Mouse (Mus musculus): ENCODE data around the gene Lrrc8d. TPM values are rescaled to one million over a fixed set of nuclear protein-coding genes. Genes with fewer than 3 reads are reported as not detected.

Lrrc8d gene
- polyA plus RNA-seq, 2 experiments = 8.2 to 13.4 TPM

DNA sequence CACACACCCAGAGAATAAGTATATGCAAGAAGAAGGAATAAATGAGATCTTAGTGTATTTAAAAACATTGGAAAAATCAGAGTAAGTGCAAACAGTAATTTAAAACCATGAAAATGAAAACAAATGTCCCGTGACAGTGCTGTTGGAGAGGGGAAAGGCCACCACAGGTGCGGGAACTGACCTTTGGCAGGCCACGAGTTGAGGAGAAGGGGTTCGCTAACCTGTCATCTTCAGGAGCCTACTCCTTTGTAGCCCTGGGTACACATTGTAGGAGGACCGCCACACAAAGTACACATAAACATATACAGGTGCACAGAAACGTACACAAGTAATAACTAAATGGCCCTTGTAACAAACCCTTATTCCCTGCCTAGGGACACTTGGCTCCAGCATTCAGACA, 55.7 kb downstream of the Lrrc8d start:
- no peak for ATAC-seq (ENCODE audit: low FRiP score, low read depth)
- no peak for TF ChIP-seq POLR2A (IDR thresholded peaks at IDR 0.05; ENCODE audit: borderline replicate concordance, extremely low read depth, insufficient read depth, insufficient read length)
- no peak overlapping the region for H3K4me3 ChIP-seq (replicated peaks; ENCODE audit: low read length)
- H3K4me1 ChIP-seq (ENCODE audit: control insufficient read depth, insufficient read depth, low read length) = peaks cover 6% of the 10 kb centered on the region; the same call in 1 of the 2 replicates
- H3K27ac ChIP-seq (replicated peaks; ENCODE audit: low read depth, low read length) = no peak overlapping the region
- no peaks in the 10 kb centered on the region for H3K27me3 ChIP-seq (ENCODE audit: control insufficient read depth, insufficient read depth, low read length)
- no peaks in the 10 kb centered on the region for H3K36me3 ChIP-seq (ENCODE audit: control insufficient read depth, insufficient read depth, low read length)
- no peak overlapping the region for H3K4me2 ChIP-seq (replicated peaks; ENCODE audit: low read depth, low read length, severe bottlenecking)
- no peak overlapping the region for H3K9ac ChIP-seq (ENCODE audit: low read depth, low read length, severe bottlenecking)
- H3K9me3 ChIP-seq (ENCODE audit: control insufficient read depth, low read length) = no peaks in the 10 kb centered on the region
- DNase-seq (ENCODE audit: low spot score) = no peak
- 71% methylated on average over 6 of the region's 6 CpGs for WGBS

GRCm38 (mm10) chr5:105757978-105758377, 58.2 kb downstream of the Lrrc8d start:
- DNase-seq (ENCODE audit: low spot score) (no peak), ATAC-seq (ENCODE audit: low FRiP score, low read depth) (no peak)
- Histone ChIP-seq H3K27me3 (ENCODE audit: control insufficient read depth, insufficient read depth, low read length) (no peaks in the 10 kb centered on the region), H3K9ac (ENCODE audit: low read depth, low read length, severe bottlenecking) (no peak overlapping the region), H3K4me2 (replicated peaks; ENCODE audit: low read depth, low read length, severe bottlenecking) (no peak overlapping the region), H3K27ac (replicated peaks; ENCODE audit: low read depth, low read length) (no peak overlapping the region), H3K4me3 (replicated peaks; ENCODE audit: low read length) (no peak overlapping the region), H3K36me3 (ENCODE audit: control insufficient read depth, insufficient read depth, low read length) (no peaks in the 10 kb centered on the region), H3K9me3 (ENCODE audit: control insufficient read depth, low read length) (no peaks in the 10 kb centered on the region), H3K4me1 (ENCODE audit: control insufficient read depth, insufficient read depth, low read length) (peaks cover 11% of the 10 kb centered on the region; the same call in 1 of the 2 replicates)
- 79% methylated on average over 17 of the region's 17 CpGs for WGBS
- no peak for TF ChIP-seq POLR2A (IDR thresholded peaks at IDR 0.05; ENCODE audit: borderline replicate concordance, extremely low read depth, insufficient read depth, insufficient read length)

- H3K9me3 ChIP-seq (ENCODE audit: control insufficient read depth, low read length) = no peaks in the 10 kb centered on the region
- DNase-seq (ENCODE audit: low spot score) = no peak
- H3K27me3 ChIP-seq (ENCODE audit: control insufficient read depth, insufficient read depth, low read length) = no peaks in the 10 kb centered on the region
- H3K4me2 ChIP-seq (replicated peaks; ENCODE audit: low read depth, low read length, severe bottlenecking) = no peak overlapping the region
- no peak overlapping the region for H3K9ac ChIP-seq (ENCODE audit: low read depth, low read length, severe bottlenecking)
- TF ChIP-seq POLR2A (IDR thresholded peaks at IDR 0.05; ENCODE audit: borderline replicate concordance, extremely low read depth, insufficient read depth, insufficient read length) = no peak
- WGBS = 69% methylated on average over 9 of the region's 9 CpGs
- H3K4me3 ChIP-seq (replicated peaks; ENCODE audit: low read length) = no peak overlapping the region
- no peak overlapping the region for H3K27ac ChIP-seq (replicated peaks; ENCODE audit: low read depth, low read length)
- ATAC-seq (ENCODE audit: low FRiP score, low read depth) = no peak
- no peaks in the 10 kb centered on the region for H3K36me3 ChIP-seq (ENCODE audit: control insufficient read depth, insufficient read depth, low read length)
- peaks cover 9% of the 10 kb centered on the region; the same call in 1 of the 2 replicates for H3K4me1 ChIP-seq (ENCODE audit: control insufficient read depth, insufficient read depth, low read length)
These were observed 59.1 kb downstream of the Lrrc8d start for GRCm38 (mm10) chr5:105758866-105759265.

- no peaks in the 10 kb centered on the region for H3K36me3 ChIP-seq (ENCODE audit: control insufficient read depth, insufficient read depth, low read length)
- WGBS = 29% methylated on average over 11 of the region's 11 CpGs
- no peak overlapping the region for H3K4me3 ChIP-seq (replicated peaks; ENCODE audit: low read length)
- H3K4me1 ChIP-seq (ENCODE audit: control insufficient read depth, insufficient read depth, low read length) = peaks cover 9% of the 10 kb centered on the region
- no peak overlapping the region for H3K9ac ChIP-seq (ENCODE audit: low read depth, low read length, severe bottlenecking)
- ATAC-seq (ENCODE audit: low FRiP score, low read depth) = peak; percentile 85
- no peak for TF ChIP-seq POLR2A (IDR thresholded peaks at IDR 0.05; ENCODE audit: borderline replicate concordance, extremely low read depth, insufficient read depth, insufficient read length)
- H3K27ac ChIP-seq (replicated peaks; ENCODE audit: low read depth, low read length) = no peak overlapping the region; the same call in 1 of the 2 replicates
- H3K9me3 ChIP-seq (ENCODE audit: control insufficient read depth, low read length) = no peaks in the 10 kb centered on the region
- peak; percentile 73 for DNase-seq (ENCODE audit: low spot score)
- no peak overlapping the region for H3K4me2 ChIP-seq (replicated peaks; ENCODE audit: low read depth, low read length, severe bottlenecking)
- no peaks in the 10 kb centered on the region for H3K27me3 ChIP-seq (ENCODE audit: control insufficient read depth, insufficient read depth, low read length)
These were observed 62.2 kb downstream of the Lrrc8d start for GRCm38 (mm10) chr5:105761848-105762482.

- Histone ChIP-seq H3K4me2 (replicated peaks; ENCODE audit: low read depth, low read length, severe bottlenecking) (no peak overlapping the region), H3K4me3 (replicated peaks; ENCODE audit: low read length) (no peak overlapping the region), H3K9ac (ENCODE audit: low read depth, low read length, severe bottlenecking) (no peak overlapping the region), H3K27ac (replicated peaks; ENCODE audit: low read depth, low read length) (no peak overlapping the region), H3K9me3 (ENCODE audit: control insufficient read depth, low read length) (no peaks in the 10 kb centered on the region), H3K36me3 (ENCODE audit: control insufficient read depth, insufficient read depth, low read length) (no peaks in the 10 kb centered on the region), H3K27me3 (ENCODE audit: control insufficient read depth, insufficient read depth, low read length) (no peaks in the 10 kb centered on the region), H3K4me1 (ENCODE audit: control insufficient read depth, insufficient read depth, low read length) (peaks cover 9% of the 10 kb centered on the region)
- no peak for TF ChIP-seq POLR2A (IDR thresholded peaks at IDR 0.05; ENCODE audit: borderline replicate concordance, extremely low read depth, insufficient read depth, insufficient read length)
- ATAC-seq (ENCODE audit: low FRiP score, low read depth) = no peak
- DNase-seq (ENCODE audit: low spot score) = no peak
- 92% methylated on average over 10 of the region's 10 CpGs for WGBS
These were observed 64.6 kb downstream of the Lrrc8d start for GRCm38 (mm10) chr5:105764369-105764768.
